Mouse (Mus musculus): ENCODE measurements around the gene Fhit. TPM values are rescaled to one million over a fixed set of nuclear protein-coding genes. Genes with fewer than 3 reads are reported as not detected.

The Fhit gene
- total RNA-seq, 2 experiments from 2014 or later: 0.79 to 0.95 TPM

DNA sequence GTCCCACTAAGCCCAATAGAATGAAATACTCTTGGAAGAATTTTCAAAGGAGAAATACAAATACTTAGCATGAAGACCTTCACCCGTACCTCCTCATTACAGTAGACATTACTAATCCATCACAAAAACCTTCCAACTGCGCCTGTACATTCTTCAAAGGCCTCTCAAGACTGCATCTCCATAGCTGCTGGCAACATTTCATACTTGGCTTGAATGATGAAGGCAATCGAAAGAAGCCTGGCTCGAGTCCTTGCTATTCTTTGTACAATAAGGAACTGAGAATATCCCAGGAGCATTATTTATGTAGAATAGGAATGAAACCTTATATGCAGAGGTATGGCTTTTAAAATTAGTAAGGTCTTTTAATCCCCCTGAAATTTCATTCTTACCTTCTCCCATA is 636.0 kb downstream of the Fhit start:
- no peak overlapping the region for H3K27ac ChIP-seq
- no peak overlapping the region for H3K4me3 ChIP-seq
- no peak for DNase-seq
- intact Hi-C loops (cut with DNase I): no loop called here
- TF ChIP-seq CTCF (IDR thresholded peaks at IDR 0.05): no peak

GRCm38 (mm10) chr14:10514026-10514425 is 647.8 kb downstream of the Fhit start:
- intact Hi-C loops (cut with DNase I): no loop called here
- no peak for TF ChIP-seq CTCF (IDR thresholded peaks at IDR 0.05)
- H3K4me3 ChIP-seq: no peak overlapping the region
- DNase-seq: no peak
- H3K27ac ChIP-seq: no peak overlapping the region

- Histone ChIP-seq H3K27ac (no peak overlapping the region), H3K4me3 (no peak overlapping the region)
- intact Hi-C loops (cut with DNase I): no loop called here
- DNase-seq: no peak
- TF ChIP-seq CTCF (IDR thresholded peaks at IDR 0.05): no peak
Measured at GRCm38 (mm10) chr14:10509252-10509651, 652.6 kb downstream of the Fhit start.

DNA sequence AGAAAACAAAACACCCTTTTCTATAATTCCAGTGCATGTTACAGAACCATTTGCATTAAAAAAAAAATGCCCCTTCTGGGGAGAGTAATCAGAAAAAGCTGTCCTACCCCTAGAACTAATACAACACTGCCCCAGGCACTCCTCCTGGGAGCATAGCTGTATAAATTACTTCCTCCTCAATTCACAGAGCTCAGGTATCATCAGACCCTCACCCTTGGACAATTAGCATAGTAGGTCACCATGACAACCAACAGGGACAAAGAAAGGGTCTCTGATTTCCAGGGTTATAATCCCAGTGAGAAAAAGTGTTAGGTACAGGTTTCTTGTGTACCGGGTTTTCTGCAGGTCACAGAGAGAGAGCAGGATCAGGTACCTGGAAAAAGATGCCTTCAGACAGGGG is 654.3 kb downstream of the Fhit start:
- Histone ChIP-seq H3K27ac (no peak overlapping the region), H3K4me3 (no peak overlapping the region)
- intact Hi-C loops (cut with DNase I): no loop called here
- no peak for TF ChIP-seq CTCF (IDR thresholded peaks at IDR 0.05)
- DNase-seq: no peak

DNA sequence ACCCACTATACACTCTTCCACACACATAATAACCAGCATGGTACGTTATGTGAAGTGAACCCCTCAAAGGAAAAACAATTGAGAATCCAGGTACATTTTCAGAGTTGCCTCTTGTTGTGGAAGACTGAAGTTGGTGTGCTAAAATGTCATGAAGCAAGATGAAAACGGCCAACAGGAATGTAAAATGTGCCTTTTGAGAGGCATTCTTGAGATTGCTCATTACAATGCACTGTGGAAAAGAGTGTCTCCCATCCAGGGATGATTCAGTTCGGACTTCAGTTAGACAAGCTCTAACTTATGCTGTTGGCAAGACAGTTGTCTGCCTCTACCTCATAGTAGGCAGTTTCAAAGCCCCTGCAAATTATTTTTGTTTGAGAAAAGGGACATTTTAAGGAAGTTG is 676.0 kb downstream of the Fhit start:
- TF ChIP-seq CTCF (IDR thresholded peaks at IDR 0.05): no peak
- DNase-seq: no peak
- Histone ChIP-seq H3K27ac (no peak overlapping the region), H3K4me3 (no peak overlapping the region)
- intact Hi-C loops (cut with DNase I): no loop called here

GRCm38 (mm10) chr14:10482851-10483613 is 678.8 kb downstream of the Fhit start:
- intact Hi-C loops (cut with DNase I): no loop called here
- Histone ChIP-seq H3K4me3 (no peak overlapping the region), H3K27ac (no peak overlapping the region)
- DNase-seq: no peak
- TF ChIP-seq CTCF (IDR thresholded peaks at IDR 0.05): no peak

DNA sequence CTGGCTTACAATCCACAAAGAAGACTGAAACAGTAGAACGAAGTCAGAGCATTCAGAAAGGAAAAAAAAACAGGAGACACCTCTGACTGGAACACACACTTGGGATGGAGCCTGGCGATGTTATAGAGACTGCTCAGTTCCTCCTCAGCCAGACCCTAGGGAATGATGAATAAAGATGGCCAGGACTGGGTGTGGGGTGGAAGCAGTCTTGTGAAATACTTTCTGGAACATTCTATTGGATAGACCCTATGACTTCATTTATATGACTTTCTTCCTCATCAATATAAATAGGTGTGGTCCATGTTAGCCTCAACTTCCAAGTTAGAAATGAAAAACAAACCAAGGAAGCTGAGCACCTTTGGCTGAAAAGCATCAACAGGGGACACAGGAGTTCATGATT is 680.5 kb downstream of the Fhit start:
- Histone ChIP-seq H3K27ac (no peak overlapping the region), H3K4me3 (no peak overlapping the region)
- DNase-seq: peak; percentile 24
- intact Hi-C loops (cut with DNase I): no loop called here
- no peak for TF ChIP-seq CTCF (IDR thresholded peaks at IDR 0.05)

- intact Hi-C loops (cut with DNase I): no loop called here
- no peak overlapping the region for H3K27ac ChIP-seq
- TF ChIP-seq CTCF (IDR thresholded peaks at IDR 0.05): no peak
- no peak overlapping the region for H3K4me3 ChIP-seq
- DNase-seq: no peak
Measured at GRCm38 (mm10) chr14:10480681-10481080, 681.2 kb downstream of the Fhit start.

GRCm38 (mm10) chr14:10453001-10453861 is 708.6 kb downstream of the Fhit start:
- no peak for TF ChIP-seq CTCF (IDR thresholded peaks at IDR 0.05)
- peak; percentile 17 for DNase-seq
- peak overlapping the region; percentile 9; the same call in 1 of the 2 replicates for H3K27ac ChIP-seq
- intact Hi-C loops (cut with DNase I): no loop called here
- H3K4me3 ChIP-seq: peak overlapping the region; percentile 65

- DNase-seq: no peak
- H3K27ac ChIP-seq: no peak overlapping the region
- intact Hi-C loops (cut with DNase I): no loop called here
- H3K4me3 ChIP-seq: no peak overlapping the region
- no peak for TF ChIP-seq CTCF (IDR thresholded peaks at IDR 0.05)
Measured at GRCm38 (mm10) chr14:10452234-10452633, 709.6 kb downstream of the Fhit start.

GRCm38 (mm10) chr14:10445360-10445759 is 716.5 kb downstream of the Fhit start:
- no peak for DNase-seq
- Histone ChIP-seq H3K27ac (no peak overlapping the region), H3K4me3 (no peak overlapping the region)
- no peak for TF ChIP-seq CTCF (IDR thresholded peaks at IDR 0.05)
- intact Hi-C loops (cut with DNase I): no loop called here

GRCm38 (mm10) chr14:10439007-10439749 is 722.7 kb downstream of the Fhit start:
- DNase-seq: no peak
- intact Hi-C loops (cut with DNase I): no loop called here
- H3K4me3 ChIP-seq: no peak overlapping the region
- H3K27ac ChIP-seq: no peak overlapping the region
- no peak for TF ChIP-seq CTCF (IDR thresholded peaks at IDR 0.05)

- no peak for TF ChIP-seq CTCF (IDR thresholded peaks at IDR 0.05)
- Histone ChIP-seq H3K27ac (no peak overlapping the region), H3K4me3 (no peak overlapping the region)
- intact Hi-C loops (cut with DNase I): no loop called here
- no peak for DNase-seq
Measured at GRCm38 (mm10) chr14:10436193-10436592, 725.6 kb downstream of the Fhit start.
